Mouse (Mus musculus) hindbrain, postnatal 0 days (tissue): Measurements from ENCODE around the gene Ss18l2. TPM values are rescaled to one million over a fixed set of nuclear protein-coding genes. Genes with fewer than 3 reads are reported as not detected.

Experiments used
- ATAC-seq: fragments of 200-750 bp; cut with Nextera tagmentation; 2 replicates; pipeline ENCODE4 v1.8.0; 2017; ENCODE audit warnings: mild to moderate bottlenecking, moderate TSS enrichment, moderate library complexity
- DNase-seq: peaks from one replicate; pipeline ENCODE4 v3.0.0-alpha.2; 2015; ENCODE audit warnings: low spot score
- H3K27ac ChIP-seq: fragments of 300-500 bp; sonication (generic); 2 replicates; pipeline ENCODE4 v1.5.1; 2014; ENCODE audit warnings: mild to moderate bottlenecking
- H3K27me3 ChIP-seq: fragments of 300-500 bp; sonication (generic); 2 replicates; pipeline ENCODE4 v1.6.1; 2014; ENCODE audit warnings: low read length, mixed read lengths; ENCODE audit not compliant: insufficient read depth
- H3K36me3 ChIP-seq: fragments of 300-500 bp; sonication (generic); 2 replicates; pipeline ENCODE4 v1.6.1; 2014; ENCODE audit warnings: low read length, mixed read lengths; ENCODE audit not compliant: insufficient read depth
- H3K4me1 ChIP-seq: fragments of 300-500 bp; sonication (generic); 2 replicates; pipeline ENCODE4 v1.6.1; 2014; ENCODE audit warnings: antibody characterized with exemption, low read length, mixed read lengths; ENCODE audit not compliant: insufficient read depth
- H3K4me2 ChIP-seq: fragments of 300-500 bp; sonication (generic); 2 replicates; pipeline ENCODE4 v1.6.1; 2014; ENCODE audit warnings: low read depth, mild to moderate bottlenecking, low read length, moderate library complexity, mixed read lengths
- H3K4me3 ChIP-seq: fragments of 300-500 bp; sonication (generic); 2 replicates; pipeline ENCODE4 v1.5.1; 2014; ENCODE audit warnings: low read length
- H3K9ac ChIP-seq: fragments of 300-500 bp; sonication (generic); replicated peaks from 2 replicates; pipeline ENCODE4 v1.6.1; 2014; ENCODE audit warnings: mild to moderate bottlenecking, low read length, moderate library complexity, mixed read lengths
- H3K9me3 ChIP-seq: fragments of 300-500 bp; sonication (generic); 2 replicates; pipeline ENCODE4 v1.6.1; 2016; ENCODE audit warnings: low read length, mixed read lengths
- CTCF ChIP-seq: IDR thresholded peaks from 2 replicates; pipeline ENCODE4 v1.5.1; 2016; ENCODE audit warnings: antibody characterized with exemption, control low read depth, low read depth
- WGBS: fragments of 180-500 bp; shearing (Covaris S2); extraction: QIAGEN DNeasy Blood & Tissue Kit; methylation state at CpG from one replicate; pipeline ENCODE4 v1.1.7; 2014; 5-methylcytosine and 5-hydroxymethylcytosine counted together
- polyA plus RNA-seq: library from polyadenylated mRNA; unstranded; fragments of >200 nt; fragmentation: Nextera tagmentation; extraction: Ambion mirVana; gene quantifications from 2 replicates; pipeline ENCODE4 v1.2.1, GENCODE M21; 2015
- total RNA-seq: library from RNA; depleted of rRNA; stranded (reverse); fragments of >200 nt; gene quantifications from 2 replicates; pipeline ENCODE4 v1.2.3, GENCODE M21; 2014

The Ss18l2 gene
- total and polyA plus RNA-seq, 2 experiments from 2014 or later = 62.6 to 231 TPM

- 22% methylated on average over 7 of the region's 7 CpGs for WGBS
- no peak overlapping the region for H3K4me2 ChIP-seq
- H3K9ac ChIP-seq = no peak overlapping the region
- H3K9me3 ChIP-seq = no peaks in the 10 kb centered on the region
- H3K27me3 ChIP-seq = no peaks in the 10 kb centered on the region
- H3K4me3 ChIP-seq = no peak overlapping the region
- H3K4me1 ChIP-seq = 0 out of 2 replicates have a peak, but pooled peaks cover 4% of the 10 kb centered on the region
- DNase-seq = peak; percentile 81
- H3K36me3 ChIP-seq = no peaks in the 10 kb centered on the region
- TF ChIP-seq CTCF = peak; percentile 86
- H3K27ac ChIP-seq = no peak overlapping the region
- peak; percentile 34; the same call in 1 of the 2 replicates for ATAC-seq
Observed at GRCm38 (mm10) chr9:121671300-121671699, 38.8 kb upstream of the Ss18l2 start.

GRCm38 (mm10) chr9:121672311-121672710 is 37.8 kb upstream of the Ss18l2 start:
- Histone ChIP-seq H3K9me3 (no peaks in the 10 kb centered on the region), H3K27me3 (no peaks in the 10 kb centered on the region), H3K36me3 (no peaks in the 10 kb centered on the region), H3K4me1 (0 out of 2 replicates have a peak, but pooled peaks cover 4% of the 10 kb centered on the region), H3K27ac (no peak overlapping the region), H3K9ac (no peak overlapping the region), H3K4me3 (no peak overlapping the region), H3K4me2 (no peak overlapping the region)
- DNase-seq (no peak), ATAC-seq (no peak)
- 59% methylated on average over 5 of the region's 5 CpGs for WGBS
- no peak for TF ChIP-seq CTCF

- no peak overlapping the region for H3K4me3 ChIP-seq
- no peak overlapping the region for H3K9ac ChIP-seq
- ATAC-seq (no peak), DNase-seq (no peak)
- H3K27me3 ChIP-seq = no peaks in the 10 kb centered on the region
- H3K9me3 ChIP-seq = no peaks in the 10 kb centered on the region
- 0 out of 2 replicates have a peak, but pooled peaks cover 4% of the 10 kb centered on the region for H3K4me1 ChIP-seq
- H3K4me2 ChIP-seq = no peak overlapping the region
- H3K27ac ChIP-seq = no peak overlapping the region
- 83% methylated on average over 5 of the region's 5 CpGs for WGBS
- H3K36me3 ChIP-seq = no peaks in the 10 kb centered on the region
- no peak for TF ChIP-seq CTCF
Observed at GRCm38 (mm10) chr9:121673716-121674115, 36.4 kb upstream of the Ss18l2 start.

GRCm38 (mm10) chr9:121675011-121675410 is 35.1 kb upstream of the Ss18l2 start:
- Histone ChIP-seq H3K4me3 (no peak overlapping the region), H3K9ac (no peak overlapping the region), H3K4me2 (no peak overlapping the region), H3K9me3 (no peaks in the 10 kb centered on the region), H3K4me1 (no peaks in the 10 kb centered on the region), H3K36me3 (no peaks in the 10 kb centered on the region), H3K27ac (no peak overlapping the region), H3K27me3 (no peaks in the 10 kb centered on the region)
- ATAC-seq (no peak), DNase-seq (no peak)
- no peak for TF ChIP-seq CTCF
- WGBS = 85% methylated on average over 9 of the region's 9 CpGs

- WGBS = 86% methylated on average over 2 of the region's 2 CpGs
- no peaks in the 10 kb centered on the region for H3K27me3 ChIP-seq
- ATAC-seq = no peak
Observed at GRCm38 (mm10) chr9:121675556-121675955, 34.6 kb upstream of the Ss18l2 start.

GRCm38 (mm10) chr9:121677069-121677468 is 33.1 kb upstream of the Ss18l2 start:
- TF ChIP-seq CTCF = no peak
- Histone ChIP-seq H3K4me3 (no peak overlapping the region), H3K9me3 (no peaks in the 10 kb centered on the region), H3K27me3 (no peaks in the 10 kb centered on the region), H3K4me1 (no peaks in the 10 kb centered on the region), H3K27ac (no peak overlapping the region), H3K9ac (no peak overlapping the region), H3K4me2 (no peak overlapping the region), H3K36me3 (0 out of 2 replicates have a peak, but pooled peaks cover 8% of the 10 kb centered on the region)
- 78% methylated on average over 4 of the region's 4 CpGs for WGBS
- DNase-seq (no peak), ATAC-seq (no peak)

More at GRCm38 (mm10) chr9:121675556-121675955, 34.6 kb upstream of the Ss18l2 start:
- Histone ChIP-seq H3K4me3 (no peak overlapping the region), H3K4me1 (no peaks in the 10 kb centered on the region), H3K4me2 (no peak overlapping the region), H3K36me3 (no peaks in the 10 kb centered on the region), H3K9me3 (no peaks in the 10 kb centered on the region), H3K9ac (no peak overlapping the region), H3K27ac (no peak overlapping the region)
- no peak for TF ChIP-seq CTCF
- DNase-seq = no peak

GRCm38 (mm10) chr9:121677476-121677875 is 32.7 kb upstream of the Ss18l2 start:
- Histone ChIP-seq H3K27me3 (no peaks in the 10 kb centered on the region), H3K4me3 (no peak overlapping the region)
- TF ChIP-seq CTCF = no peak

More at GRCm38 (mm10) chr9:121677476-121677875, 32.7 kb upstream of the Ss18l2 start:
- no peak overlapping the region for H3K4me2 ChIP-seq
- no peak overlapping the region for H3K27ac ChIP-seq
- DNase-seq (no peak), ATAC-seq (no peak)
- no peaks in the 10 kb centered on the region for H3K4me1 ChIP-seq
- WGBS = 77% methylated on average over 8 of the region's 8 CpGs
- peaks cover 12% of the 10 kb centered on the region; the same call in 1 of the 2 replicates for H3K36me3 ChIP-seq
- no peak overlapping the region for H3K9ac ChIP-seq
- no peaks in the 10 kb centered on the region for H3K9me3 ChIP-seq
